Mouse (Mus musculus): ENCODE data around the gene Gm960.

Gene Gm960

DNA sequence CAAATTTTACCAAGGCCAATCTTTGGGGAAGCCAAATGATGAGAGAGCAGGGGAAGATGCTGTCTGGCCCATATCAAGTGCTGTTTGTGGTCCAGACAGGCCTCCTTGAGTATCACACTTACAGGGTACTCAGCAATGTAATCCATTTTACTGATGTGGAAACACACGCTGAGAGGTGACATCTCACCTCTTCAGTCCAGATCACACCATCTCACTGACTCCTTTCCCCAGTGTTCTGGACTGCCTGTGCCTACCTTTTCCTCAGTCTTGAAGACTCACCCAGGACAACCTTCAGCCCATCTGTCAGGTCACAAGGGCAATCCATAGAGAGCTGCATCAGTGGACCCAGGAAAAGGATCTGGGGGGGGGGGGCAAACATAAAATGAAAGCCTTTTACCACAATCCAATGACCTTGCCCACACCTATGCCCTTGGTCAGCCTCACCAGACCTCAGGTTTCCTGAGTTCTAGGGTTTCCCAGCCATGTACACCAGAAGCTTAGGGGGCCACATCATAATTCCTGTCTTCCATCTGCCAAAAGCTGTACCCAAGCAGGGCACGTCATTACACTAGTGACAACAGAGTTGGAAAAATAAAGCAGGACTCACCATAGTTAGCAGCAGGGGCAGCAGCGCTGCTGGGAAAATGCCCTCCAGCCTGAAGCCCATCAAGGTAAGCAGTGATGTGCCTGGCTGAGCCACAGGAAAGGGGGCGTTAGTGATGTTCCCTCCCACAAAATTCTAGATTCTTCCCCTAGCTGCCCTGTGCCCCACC is 73.9 kb downstream of the Gm960 start:
- no peak for DNase-seq (ENCODE audit: low read depth, low spot score)

DNA sequence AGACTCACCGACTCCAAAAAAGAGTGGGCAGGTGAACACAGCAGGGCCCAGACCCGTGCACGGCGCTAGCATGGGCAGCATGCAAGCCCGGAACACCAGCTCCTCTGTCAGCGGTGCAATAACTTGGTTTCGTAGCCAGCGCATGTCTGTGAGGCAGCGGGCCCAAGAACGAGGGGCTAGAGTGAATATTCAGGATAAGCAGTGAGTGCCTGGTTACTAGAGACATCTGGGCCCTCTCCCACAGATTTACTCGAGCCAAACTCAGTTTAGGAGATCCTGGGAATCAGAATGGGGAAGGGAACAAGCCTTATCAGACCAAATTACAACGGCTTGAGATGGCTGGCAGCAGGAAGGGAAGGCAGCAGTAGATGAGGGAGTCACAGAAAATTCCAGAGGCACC is 74.5 kb downstream of the Gm960 start:
- DNase-seq (ENCODE audit: low read depth, low spot score), result no peak

DNA sequence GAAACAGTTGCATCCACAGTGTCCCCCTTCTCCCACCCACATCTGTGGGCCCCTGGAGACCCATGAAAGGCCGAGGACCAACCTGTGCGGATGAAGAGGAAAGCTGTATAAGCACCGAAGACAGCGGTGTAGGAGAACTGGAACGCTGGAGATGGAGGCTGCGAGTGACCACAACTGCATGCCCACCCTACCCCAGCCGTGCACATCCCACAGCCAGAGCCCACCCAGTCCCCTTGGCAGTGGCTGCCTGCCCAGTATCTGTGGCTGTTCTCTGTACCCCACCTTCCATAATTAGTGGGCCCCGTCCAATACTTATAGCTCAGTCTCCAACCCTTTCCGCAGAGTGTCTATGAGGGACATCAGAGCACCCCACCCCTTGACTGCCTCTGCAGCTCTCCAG is 75.0 kb downstream of the Gm960 start:
- no peak for DNase-seq (ENCODE audit: low read depth, low spot score)

DNA sequence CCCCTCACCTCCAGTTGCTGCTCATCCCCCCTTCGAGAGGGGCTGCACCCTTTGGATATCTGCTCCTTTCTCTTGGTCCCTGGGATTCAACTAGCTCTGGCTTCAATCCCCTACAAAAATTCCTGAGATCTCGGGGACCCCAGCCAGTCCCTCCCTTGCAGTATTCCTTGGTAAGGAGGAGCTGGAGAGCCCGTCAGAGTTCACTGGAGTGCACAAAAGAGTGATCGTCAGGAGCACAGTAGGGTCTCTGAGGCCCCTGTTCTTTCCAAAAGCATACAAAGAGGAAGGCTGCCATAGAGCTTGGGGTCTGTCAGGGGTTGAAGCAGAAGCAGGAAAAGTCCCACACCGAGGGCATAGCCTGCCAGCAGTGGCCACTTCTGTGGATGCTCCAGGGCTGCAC is 75.7 kb downstream of the Gm960 start:
- DNase-seq (ENCODE audit: low read depth, low spot score), result no peak

DNA sequence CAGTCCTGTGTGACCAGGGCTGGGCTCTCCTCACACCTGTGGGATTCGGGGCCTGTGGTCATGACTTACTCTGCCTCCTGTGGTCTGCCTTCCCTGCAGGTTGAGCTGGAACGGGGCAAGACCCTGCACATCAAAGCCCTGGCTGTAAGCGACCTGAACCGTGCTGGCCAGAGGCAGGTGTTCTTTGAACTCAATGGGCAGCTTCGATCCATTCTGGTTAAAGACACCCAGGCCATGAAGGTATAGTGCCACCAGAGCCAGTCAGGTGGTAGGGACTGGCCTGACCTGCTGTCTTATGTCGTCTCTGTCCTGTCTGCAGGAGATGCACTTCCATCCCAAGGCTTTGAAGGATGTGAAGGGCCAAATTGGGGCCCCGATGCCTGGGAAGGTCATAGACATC is 77.7 kb downstream of the Gm960 start:
- DNase-seq (ENCODE audit: low read depth, low spot score), result no peak

DNA sequence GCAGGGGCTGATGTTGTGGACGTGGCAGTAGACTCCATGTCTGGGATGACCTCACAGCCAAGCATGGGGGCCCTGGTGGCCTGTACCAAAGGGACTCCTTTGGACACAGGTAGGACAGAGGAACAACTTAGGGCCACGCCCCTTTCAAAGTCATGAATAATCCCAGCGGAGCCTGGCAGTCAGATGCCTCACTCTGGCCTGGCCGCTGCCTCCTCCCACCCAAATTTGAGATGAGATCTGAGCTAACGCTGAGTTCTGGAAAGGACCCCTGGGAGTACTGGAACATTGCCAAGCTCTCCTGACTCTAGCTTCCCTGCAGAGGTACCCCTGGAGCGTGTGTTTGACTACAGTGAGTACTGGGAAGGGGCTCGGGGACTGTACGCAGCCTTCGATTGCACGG is 79.0 kb downstream of the Gm960 start:
- DNase-seq (ENCODE audit: low read depth, low spot score), result no peak

DNA sequence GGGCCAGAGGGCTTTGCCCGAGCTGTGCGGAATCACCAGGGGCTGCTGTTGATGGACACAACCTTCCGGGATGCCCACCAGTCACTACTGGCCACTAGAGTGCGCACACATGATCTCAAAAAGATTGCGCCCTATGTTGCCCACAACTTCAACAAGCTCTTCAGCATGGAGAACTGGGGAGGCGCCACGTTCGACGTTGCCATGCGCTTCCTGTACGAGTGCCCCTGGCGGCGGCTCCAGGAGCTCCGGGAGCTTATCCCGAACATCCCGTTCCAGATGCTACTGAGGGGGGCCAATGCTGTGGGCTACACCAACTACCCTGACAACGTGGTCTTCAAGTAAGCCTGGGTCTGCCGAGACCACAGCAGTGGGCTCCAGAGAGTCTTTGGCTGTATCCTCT is 80.3 kb downstream of the Gm960 start:
- no peak for DNase-seq (ENCODE audit: low read depth, low spot score)

DNA sequence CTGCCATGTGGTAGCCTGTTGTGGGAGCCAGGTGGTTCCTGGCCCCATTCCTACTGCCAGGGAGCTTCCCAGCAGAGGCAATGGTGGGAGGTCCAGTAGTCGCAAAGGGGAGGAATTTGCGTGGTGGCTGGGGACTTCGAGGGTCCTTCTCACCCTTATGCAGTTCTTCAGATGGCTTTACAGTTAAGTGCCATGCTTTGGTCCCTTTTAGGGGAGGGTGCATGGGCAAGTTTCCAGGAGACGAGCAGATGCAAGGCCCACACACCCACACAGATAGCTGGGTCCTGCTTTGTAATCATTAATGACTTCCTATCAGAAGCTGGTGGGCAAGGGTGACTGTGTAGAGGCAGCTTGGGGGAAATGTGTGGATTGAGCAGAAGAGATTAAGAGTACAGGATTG is 81.9 kb downstream of the Gm960 start:
- DNase-seq (ENCODE audit: low read depth, low spot score), result no peak

DNA sequence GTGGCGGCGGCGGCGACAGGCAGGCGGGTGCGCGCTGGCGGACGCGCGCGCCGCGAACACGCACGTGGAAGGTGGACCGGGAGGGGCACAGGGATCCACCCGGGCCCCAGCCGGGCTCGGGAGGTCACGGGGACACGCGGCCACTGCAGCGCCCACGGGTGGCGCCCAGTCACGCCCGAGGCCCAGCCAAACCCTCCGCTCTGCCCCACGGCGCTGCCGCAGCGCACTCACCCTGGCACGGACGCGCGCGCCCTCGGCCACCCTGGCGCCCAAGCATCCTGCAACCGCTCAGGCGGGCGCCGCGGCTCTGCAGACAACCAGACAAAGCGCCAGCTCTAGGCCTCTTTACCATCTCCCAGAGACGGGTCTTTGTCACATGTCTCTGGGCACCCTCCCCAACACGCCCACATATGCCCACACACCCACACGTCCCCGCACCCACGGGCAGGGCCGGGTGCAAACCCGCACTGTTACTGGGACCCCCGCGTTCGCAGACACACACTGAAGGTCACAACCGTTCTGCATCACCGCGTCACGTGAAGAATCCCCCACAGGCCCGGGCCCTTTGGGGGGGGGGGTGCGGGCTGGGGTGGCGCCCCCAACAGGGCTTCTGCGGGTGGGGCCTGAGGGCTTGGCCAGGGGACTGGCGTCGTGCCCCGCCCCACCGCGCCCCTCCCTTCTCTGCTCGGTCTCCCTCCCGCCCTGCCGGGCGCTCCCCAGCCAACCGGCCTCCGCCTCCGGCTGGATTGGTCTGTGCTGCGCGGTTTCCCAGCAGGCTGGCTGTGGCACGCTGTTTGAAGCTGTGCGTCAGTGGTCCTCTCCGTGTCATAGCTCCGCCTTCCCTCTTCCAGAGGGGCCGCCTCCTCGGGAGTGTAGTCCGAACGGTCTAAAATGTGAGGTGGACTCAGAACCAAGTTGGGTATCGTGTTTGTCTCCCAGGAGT is 83.0 kb downstream of the Gm960 start, which contains the start of gene Lrfn4:
Gene Lrfn4 (minus strand): TSS at position 517 of the 943 bp plus-strand sequence.
- DNase-seq (ENCODE audit: low read depth, low spot score), result peak; percentile 76

DNA sequence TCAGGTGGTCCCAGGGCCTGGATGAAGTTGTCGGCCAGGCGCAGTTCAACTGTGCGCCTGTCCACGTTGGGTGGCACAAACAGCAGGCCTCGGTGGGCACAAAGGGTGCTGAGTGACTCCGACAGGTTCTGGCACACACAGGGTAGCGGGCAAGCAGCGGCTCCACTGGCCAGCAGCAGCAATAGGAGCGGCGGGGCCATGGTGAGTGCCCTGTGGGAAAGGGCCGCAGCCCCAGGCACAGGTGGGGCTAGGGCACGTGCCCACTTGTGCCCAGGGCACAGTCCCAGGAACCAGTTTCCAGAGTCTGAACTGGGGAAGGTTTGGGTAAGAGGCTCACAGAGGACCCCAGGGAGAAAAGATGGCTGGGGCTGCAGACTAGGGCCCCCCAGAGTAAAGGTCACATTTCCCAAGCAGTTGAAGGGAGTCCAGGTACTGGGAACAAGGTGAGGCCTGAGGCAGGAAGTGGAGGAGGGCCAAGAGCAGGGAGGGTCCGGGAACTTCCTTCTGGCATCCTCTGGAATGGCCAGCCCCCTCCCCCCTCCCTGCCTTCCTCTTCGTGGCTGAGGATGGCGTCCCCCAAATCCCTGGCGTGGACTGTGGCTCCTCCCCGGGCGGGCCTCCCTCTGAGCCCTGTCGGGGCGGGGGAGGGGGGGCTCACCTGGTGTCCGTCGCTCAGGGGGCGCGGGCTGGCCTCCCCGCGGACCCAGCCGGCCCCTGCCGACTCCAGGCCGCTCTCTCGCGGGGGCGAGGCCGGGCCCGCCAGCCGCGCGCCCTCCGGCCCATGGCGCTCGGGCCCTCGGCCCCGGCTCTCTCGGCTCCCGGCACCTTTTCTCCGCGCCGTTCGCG is 83.9 kb downstream of the Gm960 start:
- no peak for DNase-seq (ENCODE audit: low read depth, low spot score)

DNA sequence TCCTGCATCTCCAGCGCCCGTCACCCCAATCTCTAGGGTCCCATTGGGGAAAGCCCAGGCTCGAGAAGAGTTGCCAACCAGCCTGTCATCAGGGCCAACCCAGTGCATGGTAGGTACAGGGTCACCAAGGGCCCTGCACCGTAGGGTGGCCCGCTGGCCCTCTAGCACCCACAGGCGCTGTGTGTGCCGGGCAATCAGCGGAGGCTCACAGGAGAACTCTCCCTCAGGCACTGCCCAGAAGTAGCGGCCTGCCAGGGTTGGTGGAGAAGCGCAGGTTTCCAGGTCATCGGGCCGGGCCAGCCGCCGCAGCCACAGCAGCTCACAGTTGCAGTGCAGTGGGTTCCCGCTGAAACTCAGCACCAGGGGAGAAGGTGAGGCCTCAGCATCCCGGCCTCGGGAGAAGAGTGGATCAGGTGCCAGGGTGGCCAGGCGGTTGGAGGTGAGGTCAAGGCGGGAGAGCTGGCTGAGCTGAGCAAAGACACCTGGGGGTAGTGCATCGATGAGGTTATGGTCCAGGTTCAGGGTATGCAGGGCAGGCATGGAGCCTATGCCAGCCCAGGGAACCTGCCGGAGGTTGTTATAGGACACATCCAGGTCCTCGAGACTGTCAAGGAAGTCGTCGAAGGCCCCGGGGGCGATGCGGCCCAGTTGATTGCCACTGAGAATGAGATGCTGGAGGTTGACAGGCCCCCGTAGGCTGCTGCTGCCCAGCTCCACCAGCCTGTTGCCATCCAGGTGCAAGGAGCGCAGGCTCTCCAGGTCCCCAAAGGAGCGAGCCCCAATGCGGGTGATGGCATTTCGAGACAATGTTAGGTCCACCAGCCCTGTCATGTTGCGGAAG is 84.8 kb downstream of the Gm960 start:
- no peak for DNase-seq (ENCODE audit: low read depth, low spot score)

DNA sequence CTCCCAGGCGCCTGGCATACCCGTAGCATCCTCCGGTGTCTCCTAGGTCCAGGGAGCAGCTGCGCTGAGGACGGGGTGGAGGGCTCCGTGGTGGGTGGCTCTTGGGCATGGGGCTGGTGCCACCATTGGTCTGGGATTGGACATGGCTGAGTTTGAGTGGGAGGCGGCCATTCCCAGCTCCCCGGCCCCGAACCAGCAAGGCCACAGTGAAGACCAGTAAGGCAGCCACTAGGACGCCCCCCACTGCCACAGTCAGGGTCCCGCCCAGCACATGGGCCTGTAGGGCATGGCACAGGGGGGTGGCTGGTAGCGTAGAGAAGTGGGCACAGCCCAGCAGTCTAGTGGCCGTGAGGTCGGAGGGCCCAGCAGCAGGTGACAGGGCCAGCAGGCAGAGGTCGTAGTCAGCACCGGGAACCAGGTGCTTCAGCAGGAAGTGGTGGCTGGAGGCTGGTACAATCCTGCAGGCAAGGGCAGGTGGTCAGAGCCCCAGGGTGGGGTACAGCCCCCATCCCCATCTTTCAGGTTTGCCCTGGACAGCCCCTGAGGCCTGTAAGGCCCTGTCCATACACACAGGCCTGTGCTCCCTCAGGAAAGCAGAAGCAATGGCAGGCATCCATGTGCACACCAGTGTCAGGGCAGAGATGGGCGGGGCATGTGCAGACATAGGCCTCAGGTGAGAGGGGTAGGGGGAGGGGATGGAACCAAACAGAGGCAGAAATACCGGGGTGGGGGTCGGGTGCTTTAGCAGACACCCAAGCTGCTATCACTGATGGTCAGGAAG is 86.1 kb downstream of the Gm960 start:
- DNase-seq (ENCODE audit: low read depth, low spot score), result no peak

DNA sequence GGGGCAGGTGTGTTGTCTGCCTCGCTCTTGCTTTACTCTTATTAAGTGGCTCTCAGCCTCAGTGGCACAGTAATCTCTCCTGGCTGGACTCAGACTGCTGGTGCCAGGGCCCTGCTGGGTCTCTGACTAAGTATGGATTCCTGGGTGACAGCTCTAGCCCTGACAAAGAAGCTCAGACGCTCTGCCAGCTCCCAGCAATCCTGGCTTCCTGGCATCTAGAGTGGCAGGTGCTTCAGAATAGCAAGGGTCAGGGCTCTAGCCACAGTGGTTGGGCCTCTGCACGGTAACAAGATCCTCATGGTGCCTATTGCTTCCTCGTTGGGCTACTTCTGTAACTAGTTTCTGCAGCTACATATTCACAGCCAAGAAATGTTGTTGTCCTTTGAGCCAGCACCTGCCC is 88.4 kb downstream of the Gm960 start:
- DNase-seq (ENCODE audit: low read depth, low spot score), result no peak

DNA sequence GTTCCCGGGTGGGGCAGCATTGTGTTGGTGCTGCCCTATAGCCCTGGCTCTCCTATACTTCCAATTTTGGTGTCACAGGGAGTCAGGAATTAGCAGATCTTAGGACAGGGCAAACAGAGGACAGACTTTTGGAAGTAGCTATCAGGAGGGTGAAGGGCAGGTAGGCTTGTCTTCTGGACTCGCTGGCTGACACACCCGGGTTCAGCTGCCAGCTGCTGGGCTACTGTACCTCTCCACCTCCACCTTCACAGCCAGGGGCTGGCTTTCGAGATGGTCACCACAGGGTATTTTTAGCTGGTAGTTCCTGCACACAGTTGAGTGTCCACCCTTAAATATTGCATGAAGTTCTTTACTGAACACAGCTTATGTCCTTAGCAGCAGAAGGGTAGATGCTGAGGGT is 90.0 kb downstream of the Gm960 start:
- no peak for DNase-seq (ENCODE audit: low read depth, low spot score)

DNA sequence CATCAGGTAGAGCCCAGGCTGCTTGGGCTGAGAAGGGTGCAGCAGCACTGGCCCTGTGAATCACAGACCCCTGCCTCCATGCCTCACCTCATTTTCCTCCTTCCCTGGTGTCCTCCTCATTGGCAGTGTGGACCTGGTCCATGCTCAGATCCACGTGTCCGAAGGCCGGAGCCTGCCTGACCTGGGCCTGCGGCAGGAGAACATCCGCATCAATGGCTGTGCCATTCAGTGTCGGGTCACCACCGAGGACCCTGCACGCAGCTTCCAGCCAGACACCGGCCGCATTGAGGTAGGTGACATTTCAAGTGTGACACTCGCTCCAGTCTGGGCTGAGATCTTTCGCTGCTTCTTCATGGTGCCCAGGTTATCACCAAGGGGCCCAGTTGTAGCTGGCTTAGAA is 91.1 kb downstream of the Gm960 start:
- no peak for DNase-seq (ENCODE audit: low read depth, low spot score)

DNA sequence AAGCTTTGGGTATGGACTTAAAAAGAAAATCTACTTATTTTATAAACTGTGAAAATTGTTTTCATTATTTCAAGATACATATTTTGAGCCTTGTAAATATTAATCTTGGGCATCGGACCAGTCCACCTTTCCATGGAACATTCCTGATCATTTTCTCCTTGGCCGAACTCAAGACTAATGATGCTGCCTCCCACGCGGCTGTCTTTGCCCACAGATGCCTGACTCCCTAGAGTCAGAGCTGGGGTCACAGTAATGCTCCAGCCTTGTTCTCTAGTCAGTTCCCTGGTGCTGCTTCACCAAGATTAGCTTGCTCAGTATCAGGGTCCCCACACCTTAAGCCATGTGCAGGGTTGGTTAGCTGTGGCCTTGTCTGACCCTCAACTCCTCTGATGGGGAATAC is 92.8 kb downstream of the Gm960 start:
- no peak for DNase-seq (ENCODE audit: low read depth, low spot score)

DNA sequence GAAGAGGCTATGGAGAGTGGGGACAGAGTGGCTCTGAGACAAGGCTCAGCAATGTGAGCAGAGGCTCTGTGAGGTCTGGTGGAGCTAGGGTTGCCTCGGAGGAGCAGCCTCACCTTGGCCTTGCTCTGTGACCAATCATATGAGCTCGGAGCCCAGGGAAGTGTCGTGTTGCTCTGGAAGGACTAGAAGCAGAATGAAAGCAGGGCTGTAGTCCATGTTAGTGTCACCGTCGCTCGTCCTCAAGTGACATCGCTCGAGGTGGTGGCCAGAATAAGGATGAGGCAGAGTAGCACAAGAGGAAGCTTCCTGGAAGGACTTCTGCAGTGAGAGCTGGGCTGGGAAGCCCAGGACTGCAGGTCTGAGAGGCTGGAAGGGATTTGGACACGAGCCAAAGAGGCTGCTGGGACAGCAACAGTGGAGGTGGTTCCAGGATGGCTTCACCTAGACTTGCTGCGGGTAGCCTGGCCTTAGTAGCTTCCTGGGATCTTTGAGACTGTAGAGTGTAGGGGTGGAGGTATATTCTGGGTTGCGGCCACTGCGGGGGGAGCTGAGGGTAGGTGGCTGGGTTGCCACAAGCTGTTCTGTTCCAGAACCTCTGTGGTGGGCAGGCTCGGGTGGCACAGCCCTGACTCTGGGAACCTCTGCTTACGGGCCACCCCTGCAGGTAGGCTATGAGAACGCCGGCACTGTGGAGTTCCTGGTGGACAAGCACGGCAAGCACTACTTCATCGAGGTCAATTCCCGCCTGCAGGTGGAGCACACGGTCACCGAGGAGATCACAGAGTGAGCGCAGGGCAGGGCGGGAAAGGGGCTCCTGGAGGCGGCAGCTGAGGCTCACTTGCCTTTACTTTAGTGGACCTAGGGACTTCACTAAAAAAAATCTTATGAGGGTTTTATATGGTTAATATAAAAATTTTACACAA is 94.4 kb downstream of the Gm960 start:
- peak; percentile 75 for DNase-seq (ENCODE audit: low read depth, low spot score)

DNA sequence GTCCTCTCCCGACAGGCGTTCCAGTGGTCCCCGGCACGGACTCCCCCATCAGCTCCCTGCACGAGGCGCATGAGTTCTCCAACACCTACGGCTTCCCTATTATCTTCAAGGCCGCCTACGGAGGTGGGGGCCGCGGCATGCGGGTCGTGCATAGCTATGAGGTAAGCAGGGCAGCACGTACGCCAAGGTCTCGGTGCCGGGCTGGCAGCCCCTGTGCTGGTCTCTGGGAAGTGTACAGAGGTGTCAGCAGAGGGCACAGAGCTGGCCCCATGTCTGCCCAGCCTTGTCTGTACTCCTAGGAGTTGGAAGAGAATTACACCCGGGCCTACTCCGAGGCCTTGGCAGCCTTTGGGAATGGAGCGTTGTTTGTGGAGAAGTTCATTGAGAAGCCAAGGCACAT is 96.0 kb downstream of the Gm960 start:
- DNase-seq (ENCODE audit: low read depth, low spot score), result no peak

DNA sequence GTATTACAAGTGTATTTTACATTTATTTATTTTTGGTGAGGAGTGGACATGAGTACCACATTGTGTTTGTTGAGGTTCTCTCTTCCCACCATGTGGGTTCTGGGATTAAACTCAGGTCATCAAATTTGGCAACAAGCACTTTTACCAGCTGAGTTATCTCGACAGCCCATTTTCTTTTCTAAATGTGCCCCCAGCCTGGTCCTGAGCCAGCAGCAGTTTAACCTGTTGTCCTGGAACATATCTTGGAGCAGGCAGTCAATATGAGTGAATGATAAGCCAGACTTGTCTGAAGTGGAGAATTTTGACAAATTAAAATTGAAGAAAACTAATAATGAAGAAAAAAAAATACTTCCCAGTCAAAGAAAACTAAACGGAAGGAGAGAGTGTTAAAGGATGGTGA is 102.4 kb downstream of the Gm960 start:
- DNase-seq (ENCODE audit: low read depth, low spot score), result no peak
